Mouse (Mus musculus) kidney, postnatal 4 days (tissue): ENCODE results near the gene Hoxd12.
A peak's percentile ranks its signal among the peaks of the same experiment; 100 is the strongest.

ENCODE experiments used
- DNase-seq, 2 experiments: peaks; one replicate each; pipeline ENCODE4 v3.0.0; 2021; ENCODE audit warnings: mixed read lengths in 2 of 2

Hoxd12 gene

GRCm38 (mm10) chr2:74681594-74682531 is 7.0 kb downstream of the Hoxd12 start:
- DNase-seq, result peak; percentile 72 to 82

- peak in 1 of 2 experiments; percentile 55 for DNase-seq
These were observed 8.0 kb downstream of the Hoxd12 start for GRCm38 (mm10) chr2:74682796-74683195.

- peak; percentile 66 to 79 for DNase-seq
These were observed 8.7 kb downstream of the Hoxd12 start for GRCm38 (mm10) chr2:74683471-74683951.

DNA sequence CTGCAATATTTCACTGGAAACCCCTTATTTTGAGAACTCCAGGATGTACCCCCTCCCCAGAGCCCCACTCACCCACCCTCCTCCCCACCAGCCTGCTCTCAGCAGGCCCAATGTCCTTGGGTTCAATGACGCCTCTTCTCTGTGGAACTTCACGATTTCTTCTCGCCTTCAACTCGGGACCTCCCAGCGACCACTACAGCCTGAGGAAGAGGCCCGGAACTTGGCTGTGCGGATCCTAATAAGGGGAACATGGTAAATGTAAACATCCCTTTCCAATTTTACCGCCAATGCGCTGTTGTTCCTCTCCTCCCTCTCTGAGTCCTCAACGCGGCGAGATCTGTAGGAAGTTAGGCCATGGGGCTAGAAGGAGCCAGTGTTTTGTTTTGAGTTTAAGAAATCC is 9.3 kb downstream of the Hoxd12 start:
- no peak for DNase-seq

GRCm38 (mm10) chr2:74685059-74685603 is 10.3 kb downstream of the Hoxd12 start:
- no peak for DNase-seq

GRCm38 (mm10) chr2:74686301-74686987 is 11.6 kb downstream of the Hoxd12 start:
- peak; percentile 90 to 92 for DNase-seq

- peak; percentile 45 to 72 for DNase-seq
These were observed 12.3 kb downstream of the Hoxd12 start for GRCm38 (mm10) chr2:74686988-74687697.

DNA sequence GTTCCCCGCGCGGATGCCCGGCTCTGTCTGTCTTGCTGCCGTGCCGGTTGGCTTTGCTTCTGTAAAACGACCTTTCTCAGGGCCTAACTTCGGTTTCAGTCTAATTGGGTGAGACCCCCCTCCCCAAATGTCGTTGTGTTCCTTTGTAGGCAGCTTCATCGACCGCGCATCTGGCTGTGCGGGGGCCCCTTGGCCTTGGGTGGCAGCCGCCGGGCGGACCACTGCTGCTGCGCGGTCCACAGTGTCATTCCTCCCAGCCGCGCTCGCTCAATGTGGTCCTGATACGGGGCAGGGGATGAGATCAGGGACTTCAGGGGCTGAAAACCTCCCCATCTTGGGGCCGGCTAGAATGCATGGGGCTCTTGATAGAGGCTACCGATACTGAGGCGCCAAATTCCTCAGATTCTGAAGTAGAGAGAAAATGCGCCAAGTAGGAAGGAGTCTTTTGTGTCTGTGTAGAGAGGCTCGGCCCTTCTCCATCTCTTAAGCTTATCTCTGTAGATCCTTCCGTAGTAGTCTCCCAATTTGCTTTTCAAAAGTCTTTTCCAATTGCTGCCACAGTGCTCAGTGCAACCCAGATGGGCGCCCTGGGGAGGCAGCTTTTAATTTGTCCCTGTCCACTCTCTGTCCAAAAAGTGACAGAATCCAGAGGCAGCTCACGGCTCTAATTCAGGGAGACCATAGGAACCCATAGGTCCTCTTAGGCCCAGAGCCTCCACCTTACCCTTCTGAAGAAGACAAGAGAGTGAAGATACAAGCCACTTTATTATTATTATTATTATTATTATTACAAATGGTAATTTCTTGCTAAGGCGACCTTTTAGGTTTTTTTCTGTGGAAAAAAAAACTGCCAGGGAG is 13.1 kb downstream of the Hoxd12 start:
- DNase-seq, result peak; percentile 61 to 74

GRCm38 (mm10) chr2:74688795-74689573 is 14.2 kb downstream of the Hoxd12 start:
- DNase-seq, result peak; percentile 50 to 64

DNA sequence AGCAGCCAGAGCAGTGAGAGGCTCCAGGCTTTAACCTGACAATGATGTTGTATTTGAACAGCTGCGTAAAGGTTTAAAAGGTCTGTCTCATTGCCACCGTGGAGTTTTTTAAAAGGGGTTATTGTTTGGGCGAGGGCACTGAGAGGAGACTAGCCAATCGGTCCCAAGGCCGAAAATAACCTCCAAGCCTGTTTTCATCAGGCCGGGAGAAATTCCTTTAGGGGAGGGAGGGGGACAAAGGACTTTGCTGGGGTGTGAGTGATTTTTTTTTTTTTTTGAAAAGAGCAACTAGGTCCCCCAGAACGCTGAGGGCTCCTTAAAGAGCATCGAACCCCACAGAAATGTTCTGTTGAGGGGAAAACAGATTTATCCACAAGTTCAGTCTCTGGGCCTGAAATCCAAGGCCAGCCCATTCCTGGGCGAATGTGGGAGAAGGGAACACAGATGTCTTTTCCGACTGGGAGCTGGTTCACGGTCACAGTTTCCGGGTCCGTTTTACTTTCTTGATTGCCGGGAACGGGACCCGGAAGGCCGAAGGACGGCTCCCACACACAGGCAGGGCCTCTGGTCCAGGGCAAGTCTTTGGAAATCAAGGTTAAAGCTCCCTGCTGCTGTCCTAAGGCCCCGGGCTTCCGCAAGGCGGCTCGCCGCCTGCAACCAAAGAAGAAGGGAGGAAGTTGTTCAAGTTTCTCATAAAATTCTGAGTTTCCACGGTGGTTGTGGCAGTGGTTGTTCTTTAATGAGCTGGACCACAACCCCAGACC is 14.9 kb downstream of the Hoxd12 start:
- peak; percentile 67 to 78 for DNase-seq

DNA sequence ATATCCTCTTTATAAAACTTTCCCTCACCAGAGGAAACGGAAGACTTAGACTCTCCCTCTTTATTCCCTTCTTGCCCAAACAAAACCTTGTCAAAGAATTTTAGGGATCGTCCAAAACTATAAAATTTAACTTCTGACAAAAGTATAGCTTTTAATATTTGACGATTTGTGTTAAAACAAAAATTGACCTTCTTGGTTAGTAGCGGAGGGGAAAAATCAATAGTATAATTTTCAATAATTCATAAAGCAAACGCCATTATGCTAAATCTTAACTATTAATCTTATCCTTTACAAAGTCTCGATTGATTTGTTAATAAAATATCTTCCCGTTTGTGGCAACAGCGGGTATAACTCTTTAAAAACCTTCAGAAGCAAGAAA is 15.5 kb downstream of the Hoxd12 start:
- no peak for DNase-seq

- DNase-seq, result peak; percentile 89 to 95
These were observed 16.5 kb downstream of the Hoxd12 start, which contains the start of gene Hoxd10 for GRCm38 (mm10) chr2:74691022-74691951. Hoxd10 (plus strand) TSS chr2:74691924.

GRCm38 (mm10) chr2:74691995-74692807 is 17.4 kb downstream of the Hoxd12 start:
- DNase-seq, result peak; percentile 54 to 67

DNA sequence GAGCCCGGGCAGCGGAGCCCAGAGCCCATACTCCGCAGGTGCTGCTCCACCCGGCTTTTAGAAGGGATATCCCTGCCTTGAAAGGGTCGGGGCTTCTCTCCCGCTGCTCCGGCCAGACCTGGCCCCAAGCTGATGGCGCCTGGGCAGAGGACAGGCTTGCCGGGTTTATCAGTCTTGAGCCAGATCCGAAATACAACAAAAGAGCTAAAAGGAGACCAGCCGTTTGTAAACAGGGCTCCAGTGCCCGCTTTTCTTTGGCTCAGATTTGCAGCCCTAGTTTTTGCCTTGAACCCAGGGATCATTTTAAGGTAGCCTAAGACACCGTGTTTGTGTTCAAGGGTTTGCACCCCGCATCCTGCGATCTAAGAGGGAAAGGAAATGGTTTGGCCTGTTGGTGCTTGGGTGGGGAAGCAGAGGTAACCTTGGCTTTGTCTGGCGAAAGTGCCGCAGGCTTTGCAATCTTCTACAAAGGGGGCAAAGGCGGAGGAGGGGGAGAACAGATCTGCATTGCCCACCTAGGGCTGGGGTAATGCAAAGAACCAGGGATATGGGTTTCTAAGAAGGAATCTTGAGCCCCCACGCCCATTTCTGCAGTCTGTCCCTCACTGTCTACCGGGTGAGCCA is 18.1 kb downstream of the Hoxd12 start:
- peak in 1 of 2 experiments; percentile 50 for DNase-seq

DNA sequence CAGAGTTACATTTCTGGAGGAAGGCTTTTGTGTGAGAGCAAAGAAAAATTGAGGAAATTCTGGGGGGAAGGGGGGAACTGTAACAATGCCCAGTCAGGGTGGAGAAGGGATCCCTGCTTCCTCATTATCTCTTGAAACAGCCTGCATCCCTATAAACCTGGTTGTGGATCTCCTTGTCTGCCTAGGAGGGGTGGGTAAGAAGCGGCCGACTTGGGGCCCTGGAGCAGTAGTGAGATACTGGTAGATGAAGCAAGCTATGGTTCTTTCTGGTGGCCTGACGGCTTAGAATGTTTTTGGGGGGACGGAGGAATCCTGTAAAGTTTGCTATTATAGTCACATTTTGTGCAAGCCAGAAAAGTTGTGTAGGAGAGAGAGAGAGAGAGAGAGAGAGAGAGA is 18.6 kb downstream of the Hoxd12 start:
- DNase-seq, result peak in 1 of 2 experiments; percentile 40

GRCm38 (mm10) chr2:74694066-74694465 is 19.3 kb downstream of the Hoxd12 start:
- peak; percentile 79 to 87 for DNase-seq

- peak in 1 of 2 experiments; percentile 20 for DNase-seq
These were observed 20.6 kb downstream of the Hoxd12 start for GRCm38 (mm10) chr2:74695383-74695782.
